Mouse (Mus musculus): ENCODE data around the gene Hoxd8. TPM values are rescaled to one million over a fixed set of nuclear protein-coding genes. Genes with fewer than 3 reads are reported as not detected.

The Hoxd8 gene
- polyA plus RNA-seq, 1 experiment from 2014 or later = 2.7 TPM

- Histone ChIP-seq H3K27me3 (replicated peaks; ENCODE audit: control insufficient read depth, insufficient read depth, low read length) (peaks cover 94% of the 10 kb centered on the region), H3K9me3 (ENCODE audit: control insufficient read depth) (no peaks in the 10 kb centered on the region), H3K27ac (ENCODE audit: low read depth, low read length) (no peak overlapping the region), H3K4me1 (replicated peaks; ENCODE audit: control insufficient read depth, insufficient read depth, low read length) (no peaks in the 10 kb centered on the region), H3K4me3 (ENCODE audit: low read depth, low read length) (peak overlapping the region; percentile 27), H3K9ac (ENCODE audit: low read depth, low read length) (no peak overlapping the region), H3K36me3 (ENCODE audit: control insufficient read depth, insufficient read depth) (no peaks in the 10 kb centered on the region), H3K4me2 (replicated peaks; ENCODE audit: low read depth) (peak overlapping the region; percentile 41)
- no peak for TF ChIP-seq CTCF (IDR thresholded peaks at IDR 0.05; ENCODE audit: low read depth)
- 3% methylated on average over 62 of the region's 62 CpGs for WGBS
- no peak for ATAC-seq
Measured at GRCm38 (mm10) chr2:74657251-74658023, 47.0 kb upstream of the Hoxd8 start.

- no peaks in the 10 kb centered on the region for H3K9me3 ChIP-seq (ENCODE audit: control insufficient read depth)
- 5% methylated on average over 15 of the region's 15 CpGs for WGBS
- H3K9ac ChIP-seq (ENCODE audit: low read depth, low read length) = no peak overlapping the region
- H3K4me3 ChIP-seq (ENCODE audit: low read depth, low read length) = peak overlapping the region; percentile 27
- H3K27ac ChIP-seq (ENCODE audit: low read depth, low read length) = no peak overlapping the region
- no peaks in the 10 kb centered on the region for H3K4me1 ChIP-seq (replicated peaks; ENCODE audit: control insufficient read depth, insufficient read depth, low read length)
- H3K36me3 ChIP-seq (ENCODE audit: control insufficient read depth, insufficient read depth) = no peaks in the 10 kb centered on the region
- H3K4me2 ChIP-seq (replicated peaks; ENCODE audit: low read depth) = peak overlapping the region; percentile 41
- no peak for TF ChIP-seq CTCF (IDR thresholded peaks at IDR 0.05; ENCODE audit: low read depth)
- ATAC-seq = no peak
- H3K27me3 ChIP-seq (replicated peaks; ENCODE audit: control insufficient read depth, insufficient read depth, low read length) = peaks cover 95% of the 10 kb centered on the region
Measured at GRCm38 (mm10) chr2:74658024-74658666, 46.3 kb upstream of the Hoxd8 start.

GRCm38 (mm10) chr2:74658667-74659371 is 45.6 kb upstream of the Hoxd8 start:
- Histone ChIP-seq H3K36me3 (ENCODE audit: control insufficient read depth, insufficient read depth) (no peaks in the 10 kb centered on the region), H3K4me1 (replicated peaks; ENCODE audit: control insufficient read depth, insufficient read depth, low read length) (no peaks in the 10 kb centered on the region), H3K4me3 (ENCODE audit: low read depth, low read length) (peak overlapping the region; percentile 9; the same call in 1 of the 2 replicates), H3K9ac (ENCODE audit: low read depth, low read length) (no peak overlapping the region), H3K27me3 (replicated peaks; ENCODE audit: control insufficient read depth, insufficient read depth, low read length) (peaks cover 98% of the 10 kb centered on the region), H3K27ac (ENCODE audit: low read depth, low read length) (no peak overlapping the region), H3K9me3 (ENCODE audit: control insufficient read depth) (no peaks in the 10 kb centered on the region), H3K4me2 (replicated peaks; ENCODE audit: low read depth) (no peak overlapping the region)
- 3% methylated on average over 47 of the region's 47 CpGs for WGBS
- ATAC-seq = no peak
- no peak for TF ChIP-seq CTCF (IDR thresholded peaks at IDR 0.05; ENCODE audit: low read depth)

GRCm38 (mm10) chr2:74659507-74660005 is 44.9 kb upstream of the Hoxd8 start, which contains the start of gene Evx2:
Evx2 (minus strand) TSS chr2:74659557.
- Histone ChIP-seq H3K27me3 (replicated peaks; ENCODE audit: control insufficient read depth, insufficient read depth, low read length) (peaks cover 98% of the 10 kb centered on the region), H3K4me3 (ENCODE audit: low read depth, low read length) (peak within 1 kb of the TSS; percentile 9; the same call in 1 of the 2 replicates), H3K4me1 (replicated peaks; ENCODE audit: control insufficient read depth, insufficient read depth, low read length) (no peaks in the 10 kb centered on the region), H3K9me3 (ENCODE audit: control insufficient read depth) (no peaks in the 10 kb centered on the region), H3K4me2 (replicated peaks; ENCODE audit: low read depth) (no peak within 1 kb of the TSS), H3K27ac (ENCODE audit: low read depth, low read length) (no peak within 1 kb of the TSS), H3K9ac (ENCODE audit: low read depth, low read length) (no peak within 1 kb of the TSS), H3K36me3 (ENCODE audit: control insufficient read depth, insufficient read depth) (no peaks in the 10 kb centered on the region)
- 4% methylated on average over 28 of the region's 28 CpGs for WGBS
- no peak for ATAC-seq
- no peak for TF ChIP-seq CTCF (IDR thresholded peaks at IDR 0.05; ENCODE audit: low read depth)

GRCm38 (mm10) chr2:74660421-74661375 is 43.7 kb upstream of the Hoxd8 start:
- Histone ChIP-seq H3K4me3 (ENCODE audit: low read depth, low read length) (no peak overlapping the region), H3K9ac (ENCODE audit: low read depth, low read length) (no peak overlapping the region), H3K4me2 (replicated peaks; ENCODE audit: low read depth) (no peak overlapping the region), H3K27ac (ENCODE audit: low read depth, low read length) (no peak overlapping the region), H3K27me3 (replicated peaks; ENCODE audit: control insufficient read depth, insufficient read depth, low read length) (peaks cover 97% of the 10 kb centered on the region), H3K4me1 (replicated peaks; ENCODE audit: control insufficient read depth, insufficient read depth, low read length) (no peaks in the 10 kb centered on the region), H3K9me3 (ENCODE audit: control insufficient read depth) (no peaks in the 10 kb centered on the region), H3K36me3 (ENCODE audit: control insufficient read depth, insufficient read depth) (no peaks in the 10 kb centered on the region)
- 4% methylated on average over 30 of the region's 30 CpGs for WGBS
- no peak for ATAC-seq
- TF ChIP-seq CTCF (IDR thresholded peaks at IDR 0.05; ENCODE audit: low read depth) = no peak
